Mouse (Mus musculus): ENCODE measurements around the gene Pafah1b2.

The Pafah1b2 gene

DNA sequence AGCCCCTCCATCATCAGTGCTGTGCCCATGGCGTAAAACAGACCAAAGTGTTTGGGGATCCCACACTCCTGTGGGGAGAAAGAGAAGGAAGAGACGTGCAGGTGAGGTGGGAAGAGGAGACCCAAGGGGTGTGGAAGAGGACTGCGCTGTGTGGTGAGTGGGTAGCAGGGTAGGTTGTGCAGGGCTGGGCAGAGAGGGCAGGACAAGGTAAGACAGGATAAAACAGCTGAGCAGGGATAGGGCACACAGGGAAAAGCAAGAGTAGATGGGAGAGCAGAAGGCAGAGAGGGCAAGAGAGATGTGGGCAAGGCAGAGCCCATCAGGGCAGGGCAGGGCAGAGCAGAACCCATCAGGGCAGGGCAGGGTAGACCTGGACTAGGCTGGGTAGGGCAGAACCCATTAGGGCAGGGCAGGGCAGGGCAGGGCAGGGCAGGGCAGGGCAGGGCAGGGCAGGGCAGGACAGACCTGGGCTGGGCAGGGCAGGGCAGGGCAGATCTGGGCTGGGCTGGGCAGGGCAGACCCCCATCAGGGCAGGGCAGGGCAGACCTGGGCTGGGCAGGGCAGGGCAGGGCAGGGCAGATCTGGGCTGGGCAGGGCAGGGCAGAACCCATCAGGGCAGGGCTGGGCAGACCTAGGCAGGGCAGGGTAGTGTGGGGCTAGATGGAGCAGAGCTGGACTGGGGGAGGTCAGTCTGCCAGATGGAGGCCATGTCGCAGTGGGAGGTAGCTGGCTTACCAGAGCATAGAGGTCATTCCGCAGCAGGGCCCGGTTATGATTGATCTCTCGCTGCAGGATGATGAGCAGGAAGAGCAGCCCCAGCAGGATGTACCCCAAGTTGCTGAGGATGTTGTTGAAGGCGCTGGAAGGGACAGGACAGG lies 68.6 kb downstream of the Pafah1b2 start:
- no peak for DNase-seq (ENCODE audit: extremely low spot score, low read depth, low spot score)

GRCm38 (mm10) chr9:45942916-45943315 lies 69.6 kb downstream of the Pafah1b2 start:
- DNase-seq (ENCODE audit: extremely low spot score, low read depth, low spot score) = no peak

GRCm38 (mm10) chr9:45942464-45942863 lies 70.0 kb downstream of the Pafah1b2 start:
- no peak for DNase-seq (ENCODE audit: extremely low spot score, low read depth, low spot score)

DNA sequence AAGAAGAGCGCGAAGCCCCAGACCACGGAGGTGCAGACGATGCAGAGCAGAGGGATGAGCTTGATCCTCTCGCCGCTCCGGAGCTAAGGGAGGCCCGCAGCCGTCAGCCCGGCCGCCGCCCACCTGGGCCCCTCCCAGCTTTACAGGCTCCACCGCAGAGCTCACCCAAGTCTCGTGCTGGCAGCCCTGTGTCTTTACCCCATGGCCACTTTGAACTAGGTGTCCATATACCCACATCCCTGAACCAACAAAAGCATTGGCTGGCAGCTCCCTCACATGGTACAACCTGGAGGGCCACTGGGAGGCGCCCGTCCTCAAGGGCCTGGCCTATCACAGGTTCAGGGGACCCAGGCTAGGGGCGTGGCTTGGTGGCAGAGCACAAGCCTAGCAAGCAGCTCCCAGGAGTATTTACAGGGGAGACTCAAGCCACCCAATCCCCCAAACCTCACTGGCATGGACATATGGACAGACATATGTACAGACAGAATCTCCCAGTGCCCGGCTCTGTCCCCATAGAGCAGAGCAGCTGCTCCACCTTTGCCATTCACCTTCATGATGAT lies 71.1 kb downstream of the Pafah1b2 start:
- no peak for DNase-seq (ENCODE audit: extremely low spot score, low read depth, low spot score)

- DNase-seq (ENCODE audit: extremely low spot score, low read depth, low spot score) = no peak
Observed at GRCm38 (mm10) chr9:45939794-45940193, 72.7 kb downstream of the Pafah1b2 start.

- no peak for DNase-seq (ENCODE audit: extremely low spot score, low read depth, low spot score)
Observed at GRCm38 (mm10) chr9:45938952-45939637, 73.4 kb downstream of the Pafah1b2 start.

- DNase-seq (ENCODE audit: extremely low spot score, low read depth, low spot score) = no peak
Observed at GRCm38 (mm10) chr9:45938088-45938487, 74.4 kb downstream of the Pafah1b2 start.

GRCm38 (mm10) chr9:45936883-45937282 lies 75.6 kb downstream of the Pafah1b2 start:
- no peak for DNase-seq (ENCODE audit: extremely low spot score, low read depth, low spot score)

- DNase-seq (ENCODE audit: extremely low spot score, low read depth, low spot score) = no peak
Observed at GRCm38 (mm10) chr9:45935628-45936210, 76.8 kb downstream of the Pafah1b2 start, which contains the start of gene Tagln. Tagln (minus strand) TSS chr9:45936058.

GRCm38 (mm10) chr9:45932571-45933415 lies 79.7 kb downstream of the Pafah1b2 start:
- no peak for DNase-seq (ENCODE audit: extremely low spot score, low read depth, low spot score)

DNA sequence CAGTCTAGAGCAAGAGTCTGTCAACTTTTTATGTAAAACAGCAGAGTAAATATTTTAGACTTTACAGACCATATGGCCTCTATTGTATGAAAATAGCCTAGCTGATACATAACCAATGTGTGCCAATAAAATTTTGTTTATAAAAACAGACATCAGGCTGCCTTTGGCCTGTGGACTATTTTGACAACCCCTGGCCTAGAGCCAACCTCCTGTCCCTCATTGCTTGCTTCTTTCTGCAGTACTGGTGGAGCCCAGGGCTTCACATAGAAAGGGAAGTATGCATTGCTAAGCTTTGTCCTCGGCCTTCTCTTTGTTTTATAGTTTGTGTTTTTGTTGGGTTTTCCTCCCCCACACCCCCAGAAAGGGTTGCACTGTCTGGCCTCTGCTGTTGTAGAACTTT lies 80.5 kb downstream of the Pafah1b2 start:
- no peak for DNase-seq (ENCODE audit: extremely low spot score, low read depth, low spot score)

GRCm38 (mm10) chr9:45929285-45929684 lies 83.2 kb downstream of the Pafah1b2 start:
- no peak for DNase-seq (ENCODE audit: extremely low spot score, low read depth, low spot score)

DNA sequence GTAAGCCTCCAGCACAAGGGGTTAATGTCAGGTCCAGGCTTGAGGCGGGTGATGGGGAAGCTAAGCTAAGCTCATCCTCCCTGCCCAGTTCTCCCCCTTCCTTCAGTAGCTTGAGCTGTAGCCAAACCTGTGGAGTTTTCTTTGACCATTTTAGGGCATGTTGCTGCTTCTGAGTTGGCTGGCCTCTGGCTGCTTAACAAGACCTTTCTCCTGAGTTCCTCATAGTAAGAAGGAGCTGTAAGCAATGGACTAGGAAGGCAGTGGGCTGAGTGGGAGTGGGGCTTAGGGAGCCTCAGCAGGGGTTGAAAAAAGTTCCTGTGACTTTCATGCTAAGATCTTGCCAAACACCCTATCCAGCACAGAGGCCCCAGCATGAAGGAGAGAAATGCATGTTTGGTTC lies 92.6 kb downstream of the Pafah1b2 start:
- no peak for DNase-seq (ENCODE audit: extremely low spot score, low read depth, low spot score)

GRCm38 (mm10) chr9:45917041-45917934 lies 95.2 kb downstream of the Pafah1b2 start:
- DNase-seq (ENCODE audit: extremely low spot score, low read depth, low spot score) = no peak

DNA sequence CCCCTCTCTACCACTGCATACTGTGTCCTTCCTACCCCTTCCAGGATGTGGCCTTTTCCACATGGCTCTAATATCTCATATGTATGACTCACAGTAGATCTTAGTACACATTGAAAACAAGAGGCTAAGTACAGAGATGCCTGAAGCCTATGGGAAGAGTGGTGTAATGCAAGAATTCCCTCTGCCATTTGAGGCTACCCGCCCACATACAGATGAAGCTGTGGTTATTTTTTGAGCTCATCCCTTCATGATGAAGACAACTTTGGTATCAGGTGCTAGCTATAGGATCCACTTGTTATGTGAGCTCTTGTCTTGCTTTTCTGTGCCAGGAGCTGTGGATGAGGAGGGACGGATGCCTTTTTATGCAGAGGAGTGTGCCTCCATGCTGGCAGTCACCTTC lies 96.8 kb downstream of the Pafah1b2 start:
- no peak for DNase-seq (ENCODE audit: extremely low spot score, low read depth, low spot score)
